9 mouse cellular contexts compared by ENCODE assay signal in the genomic region with DNA sequence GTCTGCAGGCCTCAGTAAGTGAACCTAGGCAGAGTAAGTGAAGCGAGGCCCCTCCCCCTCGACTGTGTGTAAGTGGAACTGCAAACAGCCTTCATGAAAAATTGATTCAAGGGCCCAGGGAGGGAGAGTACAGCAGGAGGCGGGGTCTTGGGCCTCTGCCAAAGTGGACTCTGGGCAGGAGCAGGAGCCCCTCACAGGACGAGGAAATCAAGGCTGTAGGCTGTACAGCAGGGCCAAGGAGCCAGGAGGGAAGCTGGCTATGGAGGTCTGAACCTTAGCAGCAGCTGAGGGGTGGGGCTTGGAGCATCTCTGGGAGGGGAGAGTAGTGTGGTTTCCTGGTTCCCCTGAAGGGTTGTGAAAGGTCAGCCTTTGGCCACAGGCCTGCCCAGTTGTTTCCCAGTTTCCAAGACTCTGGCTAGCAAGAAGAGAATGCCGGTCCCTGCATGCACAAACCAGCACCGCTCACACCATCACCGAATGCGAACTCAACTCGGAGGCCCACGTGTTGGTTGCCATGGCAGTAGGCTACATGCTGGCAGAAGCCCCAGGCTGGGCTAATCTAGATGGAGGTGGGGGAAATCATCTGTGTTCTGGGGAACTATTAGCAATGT. TPM values are rescaled to one million over a fixed set of nuclear protein-coding genes. Genes with fewer than 3 reads are reported as not detected.
DNase-seq lines count a peak whose midpoint lies in the region; ATAC-seq and TF ChIP-seq lines count a peak whose summit lies in the region.
"Had no signal": no experiment of that assay in that cellular context is flagged by ENCODE, and none has a peak within 500 bp of the region (broad histone marks: within the 10 kb centered on the region; RNA-seq: fewer than 3 reads in every experiment).

No protein-coding gene starts in this region.

- peak overlapping the region; percentile 25; the same call in 1 of the 2 replicates for H3K4me2 ChIP-seq in hindbrain, embryonic 16.5 days (ENCODE audit: low read length)

- H3K27ac ChIP-seq in hindbrain, embryonic 16.5 days (ENCODE audit: low read depth, low read length) = peak overlapping the region; percentile 81
- H3K27ac ChIP-seq in left cerebral cortex, adult 2 months = peak overlapping the region; percentile 59

- no peaks in the 10 kb centered on the region for H3K27me3 ChIP-seq in hindbrain, embryonic 16.5 days (replicated peaks; ENCODE audit: control insufficient read depth, insufficient read depth, low read length)

- H3K9me3 ChIP-seq in hindbrain, embryonic 16.5 days (ENCODE audit: control insufficient read depth, low read length) = no peaks in the 10 kb centered on the region
- H3K9me3 ChIP-seq: G1E had no signal

- peak; percentile 73 for DNase-seq in 3134 (ENCODE audit: extremely low read depth, insufficient read length, low spot score)
- peak; percentile 67 for DNase-seq in gastrocnemius, postnatal 10 days
- DNase-seq in left cerebral cortex, adult 2 months (ENCODE audit: extremely low spot score in 1 of 2, low spot score in 2 of 2) = peak; percentile 66 to 77
- peak; percentile 92 for DNase-seq in lung, postnatal 36 days
- peak; percentile 86 for DNase-seq in retina, postnatal 1 day

- peaks cover 31% of the 10 kb centered on the region for H3K4me1 ChIP-seq in hindbrain, embryonic 16.5 days (ENCODE audit: control insufficient read depth, insufficient read depth, low read depth, low read length)

- no peak overlapping the region for H3K4me3 ChIP-seq in hindbrain, embryonic 16.5 days (ENCODE audit: low read length)
- H3K4me3 ChIP-seq in left cerebral cortex, adult 2 months = no peak overlapping the region

- intact Hi-C loops in left cerebral cortex, adult 2 months (cut with DNase I) = no loop called here

- no peaks in the 10 kb centered on the region for H3K36me3 ChIP-seq in hindbrain, embryonic 16.5 days (ENCODE audit: control insufficient read depth, insufficient read depth, low read length)
- H3K36me3 ChIP-seq: G1E had no signal

- 4% methylated on average over 10 of the region's 10 CpGs for WGBS in hindbrain, embryonic 16.5 days

- peak; percentile 19; the same call in 1 of the 2 replicates for ATAC-seq in common myeloid progenitor, adult 5-6 weeks (replicated peaks; ENCODE audit: low read depth, poor library complexity, severe bottlenecking)
- ATAC-seq in hindbrain, embryonic 16.5 days = peak; percentile 88
- no peak for ATAC-seq in cerebellum, adult (ENCODE audit: insufficient number of reproducible peaks, low FRiP score, low TSS enrichment)

- TF ChIP-seq CTCF in left cerebral cortex, adult 2 months (IDR thresholded peaks at IDR 0.05) = no peak

- H3K9ac ChIP-seq in hindbrain, embryonic 16.5 days (ENCODE audit: low read depth, low read length) = peak overlapping the region; percentile 1; the same call in 1 of the 2 replicates

RNA-seq across cellular contexts. Expression of a gene that starts 3.4 kb away (rescaled TPM):
- not detected in 2 replicates for total RNA-seq in common myeloid progenitor, adult 5-6 weeks (2017)
- total RNA-seq in gastrocnemius, postnatal 10 days (2021) = under 1 TPM; 0.50 to 0.61 TPM
- 0.66 and 1.6 TPM in 2 replicates for polyA plus RNA-seq in hindbrain, embryonic 16.5 days (2015; fragmentation: Nextera tagmentation; extraction: Ambion mirVana)
- under 1 TPM in 1 of 2 experiments, not detected in 1; 0.25 TPM for total RNA-seq in left cerebral cortex, adult 2 months (2021)
- polyA plus RNA-seq: G1E had no signal

RNA-seq across cellular contexts. Expression of a gene that starts 9.6 kb away (rescaled TPM):
- total RNA-seq in common myeloid progenitor, adult 5-6 weeks (2017) = 857 and 890 TPM in 2 replicates
- total RNA-seq in gastrocnemius, postnatal 10 days (2021) = 100 to 1,000 TPM; 439 to 618 TPM
- 4,199 and 4,222 TPM in 2 replicates for polyA plus RNA-seq in hindbrain, embryonic 16.5 days (2015; fragmentation: Nextera tagmentation; extraction: Ambion mirVana)
- 1,000 to 10,000 TPM; 1,100 to 1,129 TPM for total RNA-seq in left cerebral cortex, adult 2 months (2021)

RNA-seq across cellular contexts. Expression of a gene that starts 20.7 kb away (rescaled TPM):
- 6.6 and 18.3 TPM in 2 replicates for total RNA-seq in common myeloid progenitor, adult 5-6 weeks (2017)
- 10 to 100 TPM; 14.6 to 15.3 TPM for total RNA-seq in gastrocnemius, postnatal 10 days (2021)
- polyA plus RNA-seq in hindbrain, embryonic 16.5 days (2015; fragmentation: Nextera tagmentation; extraction: Ambion mirVana) = 103 and 109 TPM in 2 replicates
- total RNA-seq in left cerebral cortex, adult 2 months (2021) = 10 to 100 TPM; 16.1 to 17.6 TPM
